Mouse (Mus musculus) olfactory bulb, adult 2 months (tissue): ENCODE measurements at regions not wholly inside any gene's neighbourhood (a gene's known extent, or its start where the extent isn't known, plus 50 kb on each side); places are given as distances from the start of the nearest gene placed in this dataset.

Experiments
- CTCF ChIP-seq: fragments of 200-500 bp; IDR thresholded peaks from 2 replicates; pipeline ENCODE4 v1.5.1; 2012; ENCODE audit warnings: low read depth, mild to moderate bottlenecking, low read length, moderate library complexity; ENCODE audit not compliant: insufficient read depth
- POLR2A ChIP-seq: fragments of 200-500 bp; IDR thresholded peaks from 2 replicates; pipeline ENCODE4 v1.6.1; 2012; ENCODE audit warnings: mild to moderate bottlenecking, low read depth, low read length, moderate library complexity; ENCODE audit not compliant: insufficient read depth

- TF ChIP-seq CTCF: no peak
- no peak for TF ChIP-seq POLR2A
Observed at GRCm38 (mm10) chr14:104216965-104217364, 250.8 kb downstream of the Pou4f1 start.
